Mouse (Mus musculus) skeletal muscle tissue, adult 2 months (tissue): ENCODE results near the gene Mrps27.
A peak's percentile ranks its signal among the peaks of the same experiment; 100 is the strongest.

Source experiments
- DNase-seq: peaks from one replicate; pipeline ENCODE4 v3.0.0-alpha.2; 2012; ENCODE audit warnings: low read depth, low spot score

Mrps27 gene

DNA sequence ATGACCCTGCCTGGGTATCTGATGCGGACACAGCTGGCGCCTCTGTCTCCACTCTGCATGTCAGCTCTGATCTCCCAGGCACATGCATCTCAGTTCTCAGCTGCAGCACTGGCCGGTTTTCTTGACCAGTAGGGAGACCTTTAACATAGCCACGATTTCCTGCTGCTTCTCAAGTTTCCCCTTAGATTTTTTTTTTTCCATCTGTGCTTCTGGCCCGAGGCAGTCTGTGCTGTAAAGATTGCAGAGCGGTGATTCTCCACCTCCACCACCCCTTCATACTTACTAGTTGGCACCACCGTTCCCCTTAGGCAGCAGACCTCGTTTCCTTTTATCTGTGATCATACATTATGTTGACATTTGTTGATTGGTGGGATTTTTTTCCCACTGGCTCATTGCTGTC, 6.6 kb downstream of the Mrps27 start:
- DNase-seq, result no peak

DNA sequence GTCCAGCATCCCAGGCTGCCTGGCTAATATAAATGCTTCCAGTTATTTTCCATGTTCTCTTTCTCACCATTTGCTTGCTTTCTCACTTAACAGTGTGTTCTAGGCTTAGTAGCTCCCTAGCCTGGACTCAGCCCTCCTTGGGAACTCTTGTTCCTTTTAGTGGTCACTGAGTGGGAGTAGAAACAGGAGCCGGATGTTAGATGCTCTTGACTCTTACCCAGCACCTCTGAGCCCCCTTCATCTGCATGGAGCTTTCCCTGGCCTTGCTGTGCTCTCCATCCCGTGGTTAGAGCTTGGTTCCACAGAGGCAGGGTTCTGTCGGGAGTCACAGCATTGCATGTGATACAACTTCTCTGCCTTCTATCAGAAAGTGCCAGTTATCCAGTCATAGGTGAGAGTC, 7.0 kb downstream of the Mrps27 start:
- no peak for DNase-seq

DNA sequence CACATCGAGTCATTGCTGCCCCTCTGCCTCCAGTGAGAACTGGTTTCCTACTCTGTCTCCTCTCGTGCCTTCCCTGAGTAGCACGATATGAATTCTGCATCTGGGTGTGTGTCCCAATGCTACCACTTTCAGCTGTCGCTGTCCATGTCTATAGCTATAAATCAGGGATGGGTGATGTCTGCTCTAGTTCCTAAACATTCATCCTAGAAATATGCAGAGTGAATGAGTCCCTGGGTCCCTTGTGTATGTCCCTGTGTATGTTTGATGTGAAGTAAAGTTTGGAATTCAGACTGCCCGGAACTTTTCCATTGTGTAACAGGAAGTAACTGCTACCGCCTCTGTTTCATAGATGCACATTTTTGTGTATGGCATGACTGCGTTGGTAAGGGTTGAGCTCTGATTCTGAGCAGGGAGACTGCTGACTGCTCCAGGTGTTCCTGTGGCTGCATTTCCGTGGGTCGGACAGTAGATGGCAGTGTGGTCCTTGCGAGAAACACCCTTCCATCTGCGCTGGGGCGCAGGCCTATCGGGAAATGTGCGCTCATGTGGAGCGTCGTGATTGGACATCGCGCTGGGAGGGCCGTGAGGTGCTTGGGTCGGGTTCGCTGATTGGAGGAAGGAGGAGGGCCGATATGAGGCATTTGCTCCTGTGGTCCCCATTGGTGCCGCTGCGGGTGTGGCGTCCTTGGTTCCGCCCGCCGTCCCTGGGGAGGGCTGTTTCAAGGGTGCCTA, 8.3 kb downstream of the Mrps27 start:
- DNase-seq, result peak; percentile 99

DNA sequence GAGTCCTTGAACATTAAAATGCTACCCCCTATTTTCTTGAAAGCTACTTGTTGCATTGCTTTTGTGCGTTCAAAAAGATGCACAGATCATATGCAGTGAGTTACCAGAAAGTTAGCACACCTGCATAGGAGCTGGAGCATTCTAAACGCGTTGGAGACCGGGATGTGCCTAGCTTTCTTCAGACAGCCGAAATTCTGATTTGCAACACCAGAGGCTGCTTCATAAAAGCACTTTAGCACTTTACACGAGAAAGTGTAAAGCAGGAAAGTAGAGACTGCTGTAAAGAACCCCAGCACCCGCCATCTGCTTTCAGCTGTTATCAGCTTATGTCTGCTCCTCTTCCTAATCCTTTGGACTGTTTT, 8.9 kb downstream of the Mrps27 start:
- no peak for DNase-seq

DNA sequence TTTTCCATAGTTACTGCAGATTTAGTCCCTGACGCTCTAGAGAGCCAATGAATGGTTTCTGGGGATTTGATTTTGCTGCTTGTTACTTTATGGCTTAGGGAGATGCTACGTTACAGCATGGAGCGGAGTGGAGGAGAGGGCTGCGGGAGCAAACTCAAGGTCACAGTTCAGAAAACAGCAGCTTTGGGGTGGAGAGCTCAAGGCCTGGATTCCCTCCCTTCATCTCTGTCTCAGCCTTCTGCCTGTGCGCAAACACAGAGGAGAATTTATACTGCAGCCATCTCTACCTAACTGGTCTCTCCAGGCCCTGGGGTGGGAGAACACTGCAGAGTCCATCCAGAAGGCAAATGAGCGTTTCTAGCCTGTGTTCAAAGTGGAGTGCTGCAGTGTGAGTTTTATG, 10.5 kb downstream of the Mrps27 start:
- no peak for DNase-seq

DNA sequence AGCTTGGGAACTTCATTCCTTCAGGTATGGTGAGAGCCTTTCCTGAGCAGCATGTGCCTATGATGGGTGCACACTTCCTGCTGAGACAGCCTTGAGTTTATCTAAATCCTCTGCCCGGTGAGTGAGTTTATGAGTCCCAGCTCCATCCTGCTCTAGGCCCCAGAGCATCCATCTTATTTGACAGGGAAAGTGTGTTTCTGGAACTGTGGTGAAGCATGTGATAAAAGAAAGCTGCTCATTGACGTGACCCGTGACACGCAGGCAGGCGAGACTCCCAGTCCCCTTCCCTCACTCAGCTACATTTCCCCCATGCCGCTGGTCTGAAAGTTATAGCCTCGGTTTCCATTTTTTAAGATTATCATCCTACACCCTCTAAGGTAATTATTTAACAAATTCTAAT, 11.3 kb downstream of the Mrps27 start:
- no peak for DNase-seq

DNA sequence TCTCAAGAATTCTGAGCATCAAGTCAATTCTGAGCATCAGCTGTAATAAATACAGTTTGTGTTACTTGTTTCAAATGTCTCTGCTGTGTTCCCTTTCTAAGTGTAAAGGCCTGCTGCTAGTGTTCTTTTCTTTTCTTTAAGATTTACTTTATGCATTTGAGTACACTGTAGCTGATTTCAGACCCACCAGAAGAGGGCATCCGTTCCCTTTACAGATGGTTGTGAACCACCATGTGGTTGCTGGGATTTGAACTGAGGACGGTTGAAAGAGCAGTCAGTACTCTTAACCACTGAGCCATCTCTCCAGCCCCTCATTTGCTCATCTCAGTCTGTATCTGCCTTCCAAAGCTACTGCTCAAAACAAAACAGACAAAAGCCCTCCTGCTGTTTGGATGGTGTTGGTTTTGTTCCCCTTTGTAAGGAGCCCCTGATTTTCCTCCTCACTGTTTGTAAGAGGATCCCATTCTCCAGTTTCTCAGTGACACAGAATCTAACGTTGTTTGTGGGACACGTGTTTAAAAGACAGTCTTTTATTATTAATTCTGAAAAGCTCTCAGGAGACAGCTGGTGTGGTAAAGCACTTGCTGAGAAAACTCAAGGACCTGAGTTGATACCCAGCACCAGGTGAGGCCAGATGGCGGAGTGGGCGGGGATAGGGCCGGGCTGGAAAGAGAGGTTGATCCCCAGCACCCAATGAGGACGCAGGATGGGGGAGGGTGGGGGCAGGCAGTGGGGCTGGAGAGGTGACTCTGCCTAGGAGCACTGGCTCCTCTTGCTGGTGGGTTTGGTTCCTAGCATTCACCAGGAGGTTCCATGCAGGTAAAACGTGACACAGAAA, 12.1 kb downstream of the Mrps27 start:
- DNase-seq, result no peak

DNA sequence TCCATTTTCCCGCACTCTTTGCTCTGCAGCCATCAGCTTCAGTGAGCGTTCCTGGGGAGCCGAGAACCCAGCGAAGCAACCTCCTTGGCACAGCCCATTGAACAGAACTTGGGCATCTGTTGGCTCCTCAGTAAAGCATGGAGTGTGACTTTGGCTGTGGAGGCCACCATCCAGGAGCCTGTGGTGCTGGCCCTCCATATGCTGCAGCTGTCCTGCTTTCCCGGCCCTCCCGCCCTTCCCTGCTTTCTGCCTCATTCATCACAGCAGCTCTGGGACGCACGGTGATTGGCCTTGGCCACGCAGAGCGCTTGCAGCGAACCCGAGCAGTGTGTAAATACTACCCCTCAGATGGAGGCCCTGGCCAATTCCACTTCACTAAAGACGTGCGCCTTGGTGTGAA, 14.3 kb downstream of the Mrps27 start:
- no peak for DNase-seq

DNA sequence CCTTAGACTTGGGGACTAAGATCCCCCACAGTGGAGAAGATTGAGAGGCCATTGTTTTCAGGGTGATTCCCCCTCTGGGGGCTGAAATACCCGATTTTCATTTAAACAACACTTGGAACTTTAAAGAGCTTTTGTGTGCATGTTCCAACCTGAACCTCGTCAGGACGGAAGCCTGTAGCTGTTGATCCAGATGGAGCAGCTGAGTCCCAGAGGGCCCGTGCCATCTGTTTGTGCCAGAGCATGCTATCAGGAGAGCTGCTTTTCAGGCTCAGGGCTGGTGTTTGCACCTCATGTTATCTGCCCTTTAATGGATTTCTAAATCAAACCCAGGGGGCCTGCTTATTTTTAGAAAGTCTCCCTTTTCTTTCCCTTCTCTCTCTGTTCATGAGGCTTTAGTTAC, 19.3 kb downstream of the Mrps27 start:
- DNase-seq, result no peak

DNA sequence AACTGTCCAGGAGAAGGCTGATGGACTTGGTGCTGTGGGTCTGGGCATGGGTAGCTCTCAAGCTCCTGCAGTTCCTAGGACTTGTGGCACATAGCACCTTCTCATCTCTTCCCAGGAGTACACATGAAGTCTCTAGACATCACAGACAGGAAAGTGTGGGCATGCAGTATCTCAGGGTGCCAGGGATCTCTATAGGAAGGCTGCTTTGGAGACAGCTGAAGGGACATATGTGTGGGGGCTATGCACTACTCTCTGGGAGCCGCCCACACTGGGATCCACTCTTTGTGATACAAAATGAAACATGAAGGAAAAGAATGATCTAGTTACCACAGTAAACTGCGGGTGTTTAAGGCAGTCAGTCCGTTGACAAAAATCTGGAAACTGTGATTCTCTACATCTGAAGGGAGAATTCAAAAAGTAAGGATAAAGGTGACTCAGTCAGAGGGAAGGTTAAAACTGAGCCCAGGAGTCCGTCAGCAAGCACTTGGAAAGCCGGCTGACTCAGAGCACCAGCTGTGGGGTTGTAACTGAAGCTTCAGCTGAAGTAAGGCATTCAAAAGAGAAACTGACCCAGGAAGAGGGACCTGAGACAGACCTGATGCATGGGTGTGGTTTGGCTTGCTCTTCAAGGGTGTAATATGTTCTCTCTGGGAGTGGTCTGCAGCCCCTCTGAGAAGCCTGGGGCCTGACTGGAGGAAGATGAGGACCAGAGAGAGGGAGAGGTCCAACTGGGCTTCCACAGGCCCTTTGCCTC, 22.0 kb downstream of the Mrps27 start:
- peak; percentile 72 for DNase-seq

DNA sequence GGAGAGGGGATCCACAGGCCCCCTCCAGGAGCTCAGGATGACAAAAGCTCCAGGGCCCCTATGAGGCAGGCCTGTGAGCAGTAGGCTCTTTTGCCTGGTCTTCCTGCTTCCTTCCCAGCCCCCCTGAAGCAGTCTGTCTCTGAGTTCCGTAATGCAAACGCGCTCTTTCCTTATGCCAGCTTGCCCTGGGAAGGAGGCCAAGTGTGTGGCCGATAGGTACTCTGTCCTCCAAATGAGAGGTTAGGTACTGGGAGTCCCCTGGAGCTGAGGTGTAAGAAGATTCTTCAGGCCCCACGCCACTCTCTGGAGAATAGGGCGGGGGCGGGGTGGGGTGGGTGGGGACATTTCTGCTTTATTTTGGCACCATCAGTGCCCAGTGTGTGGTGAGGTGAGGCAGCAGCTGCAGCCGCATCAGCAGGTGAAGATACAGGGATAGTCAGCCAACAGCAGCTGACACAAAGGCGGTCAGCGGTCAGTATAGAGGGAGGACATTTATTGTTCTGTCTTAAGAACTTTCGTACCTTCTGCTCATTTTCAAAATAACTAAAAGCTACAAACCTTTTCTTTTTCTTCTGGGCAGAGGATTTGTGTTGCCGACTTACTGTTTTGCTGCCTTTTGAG, 23.1 kb downstream of the Mrps27 start:
- DNase-seq, result peak; percentile 86

DNA sequence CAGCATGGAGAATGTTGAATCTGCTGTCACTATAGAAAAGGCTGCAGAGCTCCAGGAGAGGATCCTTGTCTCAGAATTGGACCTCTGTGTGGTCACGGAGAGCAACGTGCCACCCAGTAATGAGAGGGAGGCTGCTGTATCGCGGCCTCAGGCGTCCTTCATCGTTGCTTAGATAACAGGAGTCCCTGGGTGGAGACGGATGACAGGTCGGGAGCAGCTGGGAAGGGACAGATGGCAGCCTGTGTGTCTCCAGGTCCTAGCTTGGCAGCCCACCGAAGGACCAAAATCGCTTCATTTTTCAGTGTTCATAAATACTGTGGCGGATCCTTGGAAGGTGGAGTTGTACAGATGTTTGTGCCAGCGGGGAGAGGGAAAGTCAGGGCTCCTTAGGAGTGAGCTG, 24.5 kb downstream of the Mrps27 start:
- DNase-seq, result no peak

DNA sequence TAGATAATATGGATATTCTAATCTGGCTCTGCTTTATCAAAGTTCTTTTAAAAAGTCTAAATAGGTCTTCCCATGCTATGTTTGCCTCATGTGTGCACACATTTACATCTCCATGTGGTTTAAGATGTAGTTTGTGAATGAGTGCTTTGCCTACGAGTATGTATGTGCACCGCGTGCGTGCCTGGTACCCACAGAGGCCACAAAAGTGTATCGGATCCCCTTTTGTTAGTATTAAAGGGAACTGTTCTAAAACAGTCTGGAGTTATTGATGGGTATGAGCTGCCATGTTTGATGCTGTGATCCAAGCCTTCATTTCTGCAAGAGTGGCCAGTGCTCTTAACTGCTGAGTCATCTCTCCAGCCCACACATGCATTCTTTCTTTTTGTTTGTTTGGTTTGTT, 26.7 kb downstream of the Mrps27 start:
- DNase-seq, result no peak

DNA sequence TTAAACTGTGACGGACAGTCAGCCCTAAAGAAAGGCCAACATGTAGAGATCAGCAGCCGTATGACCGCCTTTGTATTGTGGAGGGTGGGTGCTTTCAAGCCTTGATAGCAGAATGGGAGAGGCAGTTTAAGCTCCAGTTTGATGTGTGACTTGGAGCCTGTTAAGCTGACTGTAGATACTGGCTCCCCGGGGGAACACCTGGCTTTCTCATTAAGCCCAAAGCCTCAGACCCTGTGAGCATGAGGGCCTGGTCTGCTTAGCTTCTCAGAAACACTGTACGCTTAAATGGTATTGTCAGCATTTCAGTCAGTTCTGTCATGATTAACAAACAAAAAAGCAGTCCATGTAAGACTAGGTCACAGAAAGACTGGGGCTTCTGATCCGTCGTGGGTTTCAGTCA, 29.1 kb downstream of the Mrps27 start:
- no peak for DNase-seq

DNA sequence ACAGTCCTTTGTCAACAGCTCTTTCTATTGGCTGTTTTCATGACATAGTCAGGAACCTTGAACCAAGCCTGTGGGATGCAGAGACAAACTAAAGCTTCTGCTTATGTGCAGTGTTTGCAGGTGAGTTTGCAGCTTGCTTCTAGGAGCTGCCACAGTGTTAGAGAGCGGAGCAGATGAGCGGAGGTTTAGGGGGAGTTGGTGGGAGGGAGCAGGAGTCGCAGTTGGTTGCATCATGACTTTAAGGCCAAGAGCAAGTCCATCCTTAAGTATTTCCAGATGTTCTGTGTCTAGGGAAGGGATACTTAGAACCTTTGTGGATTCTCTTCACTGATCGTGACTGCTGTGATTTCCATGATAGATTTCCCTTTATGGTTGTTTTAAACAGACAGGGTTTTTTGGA, 29.6 kb downstream of the Mrps27 start:
- DNase-seq, result peak; percentile 32

DNA sequence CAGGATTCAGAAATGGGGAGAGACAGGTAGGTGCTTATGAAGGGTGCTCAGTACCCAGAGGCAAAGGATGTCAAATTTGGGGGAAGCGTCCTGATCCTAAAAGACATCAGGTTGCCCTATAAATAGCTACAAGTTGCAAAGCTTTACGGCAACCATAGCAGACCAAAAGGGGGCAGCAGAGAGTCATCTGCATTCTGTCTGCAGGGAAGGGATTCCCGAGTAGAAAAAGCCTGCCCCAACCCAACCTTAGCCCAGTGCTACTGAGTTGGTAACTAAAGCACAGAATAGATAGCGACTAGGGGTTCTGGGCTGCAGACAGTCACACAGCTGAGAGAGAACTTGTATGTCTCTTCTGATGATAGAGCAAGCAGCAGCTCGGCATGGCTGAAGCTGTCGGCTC, 31.0 kb downstream of the Mrps27 start:
- DNase-seq, result peak; percentile 74

DNA sequence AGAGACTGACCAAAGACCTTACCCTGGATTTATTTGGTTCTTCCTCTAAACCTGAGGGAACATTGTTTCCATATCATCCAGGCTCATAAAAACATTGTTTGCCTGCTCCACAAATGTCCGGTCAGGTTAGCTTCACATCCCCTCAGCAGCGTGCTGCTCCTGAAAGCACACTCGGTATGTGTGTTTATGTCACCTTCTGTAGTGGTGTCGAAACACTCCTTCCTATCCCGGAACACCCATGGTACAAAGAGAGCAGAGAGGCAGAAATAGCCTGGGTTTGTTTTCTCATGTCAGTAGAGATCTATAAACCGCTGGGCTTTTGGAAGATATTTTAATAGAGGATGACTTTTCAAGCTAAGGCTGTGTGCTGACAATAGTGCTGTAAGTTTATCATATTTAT, 32.5 kb downstream of the Mrps27 start:
- no peak for DNase-seq

DNA sequence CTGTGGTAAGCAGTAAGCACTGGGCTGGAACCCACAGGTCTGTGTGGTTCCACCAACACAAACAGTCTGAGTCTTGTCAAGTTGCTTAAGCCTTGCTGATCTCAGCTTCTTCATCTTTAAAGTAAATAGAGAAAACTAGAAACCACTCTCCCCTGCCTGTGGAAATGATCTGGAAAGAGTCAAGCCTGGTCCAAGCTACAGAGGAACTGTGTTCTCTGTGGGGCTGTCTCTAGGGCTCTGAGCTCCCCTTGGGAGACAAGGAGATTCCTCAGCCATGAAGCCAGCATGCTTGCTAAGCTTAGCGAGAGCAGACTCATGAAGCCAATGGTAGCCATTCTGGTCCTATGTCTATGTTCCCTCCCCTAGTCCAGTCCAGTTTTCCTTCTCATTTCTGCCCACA, 33.6 kb downstream of the Mrps27 start:
- DNase-seq, result no peak

DNA sequence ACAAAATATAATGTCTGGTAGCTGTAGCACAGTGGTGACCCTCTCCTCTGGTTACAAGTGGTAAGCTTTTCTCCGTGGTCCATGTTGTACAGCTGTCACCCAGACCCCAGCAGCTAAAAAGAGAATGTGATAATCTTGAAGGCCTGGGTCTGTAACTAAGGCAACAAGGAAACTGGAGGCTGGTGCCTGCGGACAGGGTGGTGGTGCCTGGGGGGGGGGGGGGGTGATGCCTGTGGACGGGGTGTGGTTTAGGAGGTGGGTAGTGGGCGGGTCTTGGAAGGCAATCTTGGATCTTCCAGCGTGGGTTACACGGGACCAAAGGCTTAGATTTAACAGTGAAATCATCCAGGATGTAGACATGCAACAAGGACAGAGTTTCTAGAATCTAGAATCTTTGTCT, 37.8 kb downstream of the Mrps27 start:
- no peak for DNase-seq

DNA sequence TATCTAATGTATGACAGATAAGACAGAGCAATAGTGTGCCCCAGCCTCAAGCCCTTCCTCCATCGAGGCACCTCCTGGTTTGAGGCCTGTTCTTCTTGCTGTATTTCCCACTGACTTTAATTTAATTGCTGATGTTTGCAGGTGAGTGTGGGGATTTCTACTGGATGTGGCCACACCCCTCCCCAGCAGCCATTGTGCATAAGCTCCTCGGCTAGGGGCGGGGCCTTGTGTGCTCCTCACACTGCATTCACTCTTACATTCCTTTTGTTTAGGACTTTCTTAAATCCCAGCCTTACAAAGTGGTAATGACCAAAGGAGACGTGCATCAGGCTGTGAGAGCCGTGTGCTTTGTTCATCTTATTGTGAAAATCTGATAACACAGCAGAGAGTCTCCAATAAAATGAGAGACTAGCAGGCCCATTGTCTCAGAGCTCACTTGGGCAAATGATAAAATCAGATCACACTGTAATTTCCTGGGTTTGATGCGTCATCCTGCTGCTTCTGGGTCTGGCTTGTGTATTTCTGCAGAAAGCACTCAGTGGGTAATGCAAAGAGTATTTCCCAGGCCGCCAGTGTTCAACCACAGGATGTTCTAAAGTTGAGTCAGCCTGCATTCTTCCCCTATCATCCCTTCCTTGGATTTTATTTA, 40.1 kb downstream of the Mrps27 start:
- DNase-seq, result no peak

DNA sequence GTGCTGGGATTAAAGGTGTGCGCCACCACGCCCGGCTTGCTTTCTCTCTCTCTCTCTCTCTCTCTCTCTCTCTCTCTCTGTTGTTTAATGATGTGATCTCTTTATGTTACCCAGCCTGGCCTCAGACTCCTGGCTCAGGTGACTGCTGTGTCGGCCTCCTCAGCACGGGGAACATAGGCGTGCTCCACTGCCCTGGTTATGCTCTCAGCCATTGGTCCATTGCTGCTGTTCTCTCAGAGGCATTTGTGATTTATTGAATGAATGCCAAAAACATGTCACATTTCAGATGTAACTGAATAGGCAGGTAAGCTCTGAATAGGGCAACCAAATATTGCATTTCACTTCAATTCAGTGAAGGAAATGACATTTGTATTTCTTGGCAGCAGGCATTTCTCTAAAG, 41.3 kb downstream of the Mrps27 start:
- DNase-seq, result no peak

DNA sequence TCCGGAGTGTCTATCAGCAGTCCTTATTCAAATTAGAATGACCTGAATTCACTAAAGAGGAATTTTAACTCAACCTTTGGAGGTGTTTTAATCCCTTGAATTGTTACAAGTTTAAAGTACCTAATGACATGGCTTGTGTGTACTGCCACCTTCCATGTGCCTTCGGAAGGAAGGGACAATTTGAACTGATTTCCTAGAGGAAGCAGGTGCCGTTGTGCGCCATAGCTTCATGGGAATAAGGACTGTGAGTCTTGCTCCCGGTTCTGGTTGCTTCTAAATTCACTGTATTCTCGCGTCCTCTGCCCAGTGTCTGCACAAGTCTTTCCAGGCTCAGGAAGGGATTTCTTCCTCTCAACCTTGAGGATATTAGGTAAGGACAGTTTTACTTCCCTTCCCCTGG, 41.8 kb downstream of the Mrps27 start:
- DNase-seq, result no peak
